Mouse (Mus musculus) C2C12 (cell line): ENCODE data around the gene Plau. TPM values are rescaled to one million over a fixed set of nuclear protein-coding genes. Genes with fewer than 3 reads are reported as not detected.
A peak's percentile ranks its signal among the peaks of the same experiment; 100 is the strongest.

Source experiments
- H3K27me3 ChIP-seq: one replicate; pipeline ENCODE4 v1.6.1; 2011; ENCODE audit not compliant: control insufficient read depth, insufficient read depth, insufficient read length
- H3K36me3 ChIP-seq: one replicate; pipeline ENCODE4 v1.6.1; 2011; ENCODE audit not compliant: control insufficient read depth, insufficient read depth
- H3K4me3 ChIP-seq: one replicate; pipeline ENCODE4 v1.5.1; 2011; ENCODE audit warnings: mild to moderate bottlenecking, control low read depth; ENCODE audit not compliant: poor library complexity, insufficient read depth, severe bottlenecking
- H3K79me2 ChIP-seq: one replicate; pipeline ENCODE4 v1.6.1; 2011; ENCODE audit not compliant: control insufficient read depth, insufficient read depth
- H3K79me3 ChIP-seq: one replicate; pipeline ENCODE4 v1.6.1; 2011; ENCODE audit warnings: low read depth, control low read depth
- H3ac ChIP-seq: one replicate; pipeline ENCODE3; 2011; ENCODE audit warnings: low read depth; ENCODE audit not compliant: control insufficient read depth, insufficient read length
- CEBPB ChIP-seq: IDR thresholded peaks from one replicate; pipeline ENCODE4 v1.6.1; 2011; ENCODE audit warnings: low read depth, mild to moderate bottlenecking, control low read depth, moderate library complexity
- CTCF ChIP-seq: IDR thresholded peaks from one replicate; pipeline ENCODE4 v1.5.1; 2011; ENCODE audit not compliant: control insufficient read depth, insufficient read depth, insufficient read length
- FOSL1 ChIP-seq: IDR thresholded peaks from one replicate; pipeline ENCODE4 v1.8.0; 2011; ENCODE audit warnings: mild to moderate bottlenecking, low read length; ENCODE audit not compliant: poor library complexity, insufficient read depth, severe bottlenecking
- MAX ChIP-seq: IDR thresholded peaks from one replicate; pipeline ENCODE4 v1.6.1; 2011; ENCODE audit warnings: mild to moderate bottlenecking, control low read depth
- MYOD1 ChIP-seq: IDR thresholded peaks from one replicate; pipeline ENCODE4 v1.6.1; 2011; ENCODE audit warnings: low read depth; ENCODE audit not compliant: control insufficient read depth, insufficient read length
- MYOG ChIP-seq: IDR thresholded peaks from one replicate; pipeline ENCODE4 v1.6.1; 2011; ENCODE audit not compliant: control insufficient read depth, insufficient read length; ENCODE audit errors: extremely low read depth
- USF1 ChIP-seq: IDR thresholded peaks from one replicate; pipeline ENCODE4 v1.6.1; 2011; ENCODE audit warnings: low read depth, mild to moderate bottlenecking, control low read depth, moderate library complexity
- polyA plus RNA-seq: library from polyadenylated mRNA; unstranded; fragments of >200 nt; fragmentation: generic; extraction: Trizol; gene quantifications from one replicate; pipeline ENCODE4 v1.2.1, GENCODE M21; 2012; ENCODE audit warnings: missing spikeins

Gene Plau
- polyA plus RNA-seq, 1 experiment = 106 TPM

DNA sequence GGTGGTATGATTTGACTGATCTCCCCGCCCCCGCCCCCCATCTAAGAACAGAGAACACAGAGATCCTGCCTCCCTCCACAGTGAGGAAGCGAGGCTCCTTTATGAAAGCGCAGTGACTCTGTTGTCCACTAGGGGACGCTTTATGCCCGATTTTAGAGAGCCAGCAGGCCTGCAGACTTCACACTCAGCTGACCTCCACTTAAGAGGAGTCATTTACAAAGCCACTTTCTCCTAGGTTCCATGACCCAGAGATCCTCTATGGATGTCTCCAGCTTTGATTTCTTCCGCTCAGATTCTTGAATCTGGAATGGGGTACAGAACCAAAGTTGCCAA, 32.9 kb upstream of the Plau start:
- Histone ChIP-seq H3K36me3 (no peaks in the 10 kb centered on the region), H3K79me3 (no peaks in the 10 kb centered on the region), H3K79me2 (no peaks in the 10 kb centered on the region), H3K4me3 (no peak overlapping the region), H3ac (no peak overlapping the region), H3K27me3 (no peaks in the 10 kb centered on the region)
- TF ChIP-seq MAX (peak; percentile 29), FOSL1 (no peak), CTCF (peak; percentile 81), CEBPB (no peak)

DNA sequence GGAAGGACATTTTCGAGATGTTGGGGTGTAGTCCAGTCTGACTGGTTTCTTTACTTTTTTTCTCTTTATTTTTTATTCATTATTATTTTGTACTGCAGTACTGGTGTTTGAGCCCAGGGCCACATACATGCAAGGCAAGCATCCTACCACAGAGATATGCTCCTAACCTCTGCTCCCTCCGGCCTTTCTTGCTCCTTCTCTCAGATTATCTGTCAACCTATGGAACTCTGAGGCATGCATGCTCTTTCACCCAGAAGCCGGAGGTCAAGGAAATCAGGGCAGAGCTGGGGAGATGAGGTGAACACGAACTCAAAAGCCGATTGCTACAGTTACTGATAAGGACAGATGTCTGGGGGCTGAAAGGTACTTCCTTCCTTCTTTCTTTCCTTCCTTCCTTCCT, 32.0 kb upstream of the Plau start:
- H3K27me3 ChIP-seq = no peaks in the 10 kb centered on the region
- H3K79me3 ChIP-seq = no peaks in the 10 kb centered on the region
- no peak overlapping the region for H3ac ChIP-seq
- TF ChIP-seq USF1 (no peak), CTCF (no peak), CEBPB (no peak), MYOD1 (no peak), MAX (no peak)
- no peaks in the 10 kb centered on the region for H3K79me2 ChIP-seq
- no peak overlapping the region for H3K4me3 ChIP-seq
- H3K36me3 ChIP-seq = no peaks in the 10 kb centered on the region

DNA sequence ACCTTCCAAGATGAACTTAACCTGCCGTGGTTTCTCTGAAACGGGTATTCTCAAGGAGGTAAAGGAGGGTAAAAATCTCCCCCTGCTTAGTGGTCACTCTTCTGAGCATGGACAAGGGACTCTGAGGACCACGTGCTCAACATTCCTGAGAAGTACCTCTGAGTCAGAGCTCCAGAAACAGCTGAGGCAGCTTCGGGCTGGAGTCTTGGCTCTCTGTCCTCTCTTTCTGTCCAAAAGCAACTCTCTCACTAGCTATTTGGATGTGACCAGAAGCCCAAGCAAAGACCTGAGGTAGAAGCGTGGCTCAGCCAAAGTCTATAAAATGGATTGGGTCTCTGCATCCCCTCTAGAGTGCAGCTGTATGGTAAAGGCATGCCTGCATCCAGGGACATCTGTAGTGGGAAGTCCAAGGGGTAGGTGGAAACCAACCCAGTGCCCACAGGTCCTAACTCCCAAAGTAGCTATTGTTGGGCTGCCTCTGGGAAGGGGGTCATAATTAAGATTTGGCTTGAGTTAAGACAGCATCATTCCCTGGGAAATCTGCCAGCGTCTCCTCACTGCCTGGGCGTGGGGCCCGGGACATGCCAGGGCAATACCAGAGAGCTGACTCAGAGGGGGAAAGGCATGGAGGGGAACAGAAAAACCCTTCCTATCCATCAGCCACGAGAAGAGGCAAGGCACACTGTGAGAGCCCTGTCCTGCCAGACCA, 31.3 kb upstream of the Plau start:
- H3K79me3 ChIP-seq = no peaks in the 10 kb centered on the region
- peak; percentile 57 for TF ChIP-seq FOSL1
- peak; percentile 95 for TF ChIP-seq MAX
- TF ChIP-seq MYOD1 = peak; percentile 65
- TF ChIP-seq CEBPB = no peak
- TF ChIP-seq MYOG = no peak
- TF ChIP-seq USF1 = peak; percentile 97
- no peak for TF ChIP-seq CTCF
- H3K79me2 ChIP-seq = no peaks in the 10 kb centered on the region
- H3ac ChIP-seq = no peak overlapping the region
- no peaks in the 10 kb centered on the region for H3K36me3 ChIP-seq
- H3K4me3 ChIP-seq = no peak overlapping the region
- H3K27me3 ChIP-seq = no peaks in the 10 kb centered on the region

DNA sequence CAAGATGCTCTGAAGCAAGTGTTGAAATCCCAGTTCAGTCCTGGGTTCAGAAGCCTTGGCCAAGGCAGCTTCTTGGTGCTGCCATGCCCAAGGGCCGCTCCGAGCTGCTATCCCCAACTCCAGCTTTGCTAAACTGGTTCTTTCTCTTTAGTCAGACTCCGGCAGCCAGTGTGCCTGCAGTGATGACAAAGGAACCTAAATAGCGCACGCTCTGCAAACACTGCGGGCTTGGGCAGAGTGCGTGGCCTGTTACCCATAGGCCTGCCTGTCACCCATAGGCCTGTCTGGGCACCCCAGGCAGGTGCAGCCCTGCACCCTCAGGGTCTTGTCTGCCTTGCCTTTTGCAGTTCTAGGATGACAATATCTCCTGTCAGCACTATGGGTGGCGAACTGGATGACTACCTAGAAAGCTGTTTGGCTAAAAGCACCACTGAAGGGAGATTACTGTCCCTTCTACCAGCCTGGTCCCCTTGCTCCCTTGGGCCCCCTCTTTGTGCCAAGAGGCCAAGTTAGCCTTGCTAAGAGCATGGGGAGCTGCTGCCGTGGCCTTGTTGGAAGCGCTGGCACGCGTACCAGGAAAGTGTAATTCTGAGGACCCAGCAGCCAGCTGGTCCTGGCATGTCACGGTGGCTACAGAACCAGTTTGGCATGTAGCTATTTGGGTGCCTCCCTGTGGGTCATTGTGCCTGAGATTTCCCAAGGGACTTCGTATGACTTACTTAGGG, 30.2 kb upstream of the Plau start:
- H3K27me3 ChIP-seq = no peaks in the 10 kb centered on the region
- no peaks in the 10 kb centered on the region for H3K79me2 ChIP-seq
- H3K36me3 ChIP-seq = no peaks in the 10 kb centered on the region
- H3ac ChIP-seq = no peak overlapping the region
- TF ChIP-seq MYOD1 = peak; percentile 88
- TF ChIP-seq USF1 = no peak
- TF ChIP-seq MAX = no peak
- TF ChIP-seq CEBPB = no peak
- TF ChIP-seq FOSL1 = no peak
- TF ChIP-seq MYOG = no peak
- no peaks in the 10 kb centered on the region for H3K79me3 ChIP-seq
- H3K4me3 ChIP-seq = no peak overlapping the region

DNA sequence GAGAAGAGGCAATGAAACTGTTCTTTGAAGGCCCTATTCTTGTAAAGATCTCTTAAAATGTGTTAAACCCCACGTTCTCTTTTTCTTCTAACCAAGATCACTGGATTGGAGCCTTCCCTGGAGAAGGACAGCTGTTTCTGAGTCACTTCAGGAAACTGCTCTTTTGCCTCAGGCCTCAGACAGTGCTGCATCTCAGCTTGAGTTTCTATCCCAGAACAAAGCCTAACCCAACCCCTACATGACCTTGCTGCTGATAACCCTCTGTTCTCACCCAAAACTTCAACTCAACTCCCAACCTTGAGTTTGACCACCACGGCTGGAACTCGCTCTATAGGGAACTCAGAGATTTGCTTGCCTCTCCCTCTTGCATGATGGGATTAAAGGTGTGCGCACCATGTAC, 27.1 kb upstream of the Plau start:
- peak; percentile 51 for TF ChIP-seq MYOD1
- TF ChIP-seq CEBPB = no peak
- H3K27me3 ChIP-seq = no peaks in the 10 kb centered on the region
- no peaks in the 10 kb centered on the region for H3K36me3 ChIP-seq
- H3K79me3 ChIP-seq = no peaks in the 10 kb centered on the region
- no peak overlapping the region for H3ac ChIP-seq
- H3K79me2 ChIP-seq = no peaks in the 10 kb centered on the region
- no peak overlapping the region for H3K4me3 ChIP-seq

DNA sequence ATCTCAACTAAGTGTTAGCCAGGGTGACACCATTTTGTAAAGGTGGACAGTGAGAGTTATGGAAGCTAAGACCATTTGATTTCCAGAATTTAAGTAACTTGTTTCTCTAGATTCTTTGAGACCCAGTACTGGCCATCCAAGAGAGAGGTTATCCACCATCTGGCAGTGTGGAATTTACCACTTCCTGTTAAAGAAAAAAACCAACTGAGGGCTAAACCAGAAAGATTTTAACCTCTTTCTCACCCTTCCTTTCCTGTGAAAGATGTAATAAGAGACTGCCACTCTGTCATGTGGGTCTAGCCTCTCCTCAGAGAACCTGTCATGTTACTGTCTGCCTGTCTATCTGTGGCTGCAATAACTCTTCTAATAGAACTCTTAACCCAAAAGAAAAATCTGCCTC, 26.6 kb upstream of the Plau start:
- no peak for TF ChIP-seq MYOG
- TF ChIP-seq USF1 = peak; percentile 49
- TF ChIP-seq CTCF = no peak
- no peak overlapping the region for H3ac ChIP-seq
- no peak overlapping the region for H3K4me3 ChIP-seq
- no peaks in the 10 kb centered on the region for H3K27me3 ChIP-seq
- no peaks in the 10 kb centered on the region for H3K79me3 ChIP-seq
- H3K79me2 ChIP-seq = no peaks in the 10 kb centered on the region
- H3K36me3 ChIP-seq = no peaks in the 10 kb centered on the region
